Mouse (Mus musculus): ENCODE measurements around the gene Mettl7a1. TPM values are rescaled to one million over a fixed set of nuclear protein-coding genes. Genes with fewer than 3 reads are reported as not detected.
"Not testable (repeated sequence)": the region's sequence is repeated elsewhere in the genome, so short reads cannot be mapped to it uniquely, and the experiment has no call there.

Gene Mettl7a1
- polyA plus RNA-seq, 1 experiment from 2014 or later, result 3.5 TPM

- Histone ChIP-seq H3K9ac (ENCODE audit: low read depth, low read length) (no peak overlapping the region), H3K9me3 (ENCODE audit: control insufficient read depth, low read length) (no peaks in the 10 kb centered on the region; the same call in 1 of the 2 replicates), H3K4me3 (ENCODE audit: low read length) (no peak overlapping the region), H3K4me1 (ENCODE audit: control insufficient read depth, insufficient read depth, low read depth, low read length) (no peaks in the 10 kb centered on the region), H3K4me2 (ENCODE audit: low read length) (no peak overlapping the region), H3K36me3 (ENCODE audit: control insufficient read depth, insufficient read depth, low read length) (no peaks in the 10 kb centered on the region), H3K27ac (ENCODE audit: low read depth, low read length) (no peak overlapping the region), H3K27me3 (replicated peaks; ENCODE audit: control insufficient read depth, insufficient read depth, low read length) (no peaks in the 10 kb centered on the region)
- no peak for ATAC-seq
- WGBS, result 15% methylated on average over 9 of the region's 9 CpGs
Measured at GRCm38 (mm10) chr15:100269776-100270175, 34.2 kb upstream of the Mettl7a1 start.

- not testable (repeated sequence) for H3K9me3 ChIP-seq (ENCODE audit: control insufficient read depth, low read length); H3K4me1 ChIP-seq (ENCODE audit: control insufficient read depth, insufficient read depth, low read depth, low read length); H3K36me3 ChIP-seq (ENCODE audit: control insufficient read depth, insufficient read depth, low read length); H3K4me2 ChIP-seq (ENCODE audit: low read length); ATAC-seq; H3K9ac ChIP-seq (ENCODE audit: low read depth, low read length); H3K27ac ChIP-seq (ENCODE audit: low read depth, low read length); H3K4me3 ChIP-seq (ENCODE audit: low read length); H3K27me3 ChIP-seq (replicated peaks; ENCODE audit: control insufficient read depth, insufficient read depth, low read length)
- WGBS, result 27% methylated on average over 7 of the region's 7 CpGs
Measured at GRCm38 (mm10) chr15:100270609-100271008, 33.3 kb upstream of the Mettl7a1 start.

GRCm38 (mm10) chr15:100271411-100271810 is 32.5 kb upstream of the Mettl7a1 start:
- 62% methylated on average over 14 of the region's 14 CpGs for WGBS
- no peaks in the 10 kb centered on the region for H3K36me3 ChIP-seq (ENCODE audit: control insufficient read depth, insufficient read depth, low read length)
- no peaks in the 10 kb centered on the region for H3K27me3 ChIP-seq (replicated peaks; ENCODE audit: control insufficient read depth, insufficient read depth, low read length)
- no peak for ATAC-seq
- no peaks in the 10 kb centered on the region for H3K4me1 ChIP-seq (ENCODE audit: control insufficient read depth, insufficient read depth, low read depth, low read length)
- H3K27ac ChIP-seq (ENCODE audit: low read depth, low read length), result no peak overlapping the region
- H3K4me3 ChIP-seq (ENCODE audit: low read length), result no peak overlapping the region
- no peak overlapping the region for H3K4me2 ChIP-seq (ENCODE audit: low read length)
- no peak overlapping the region for H3K9ac ChIP-seq (ENCODE audit: low read depth, low read length)
- no peaks in the 10 kb centered on the region; the same call in 1 of the 2 replicates for H3K9me3 ChIP-seq (ENCODE audit: control insufficient read depth, low read length)

- H3K9ac ChIP-seq (ENCODE audit: low read depth, low read length); H3K4me2 ChIP-seq (ENCODE audit: low read length); H3K36me3 ChIP-seq (ENCODE audit: control insufficient read depth, insufficient read depth, low read length); H3K27me3 ChIP-seq (replicated peaks; ENCODE audit: control insufficient read depth, insufficient read depth, low read length); ATAC-seq; H3K9me3 ChIP-seq (ENCODE audit: control insufficient read depth, low read length); H3K4me3 ChIP-seq (ENCODE audit: low read length); H3K27ac ChIP-seq (ENCODE audit: low read depth, low read length); H3K4me1 ChIP-seq (ENCODE audit: control insufficient read depth, insufficient read depth, low read depth, low read length): not testable (repeated sequence)
- WGBS, result 82% methylated on average over 4 of the region's 4 CpGs
Measured at GRCm38 (mm10) chr15:100273791-100274308, 30.1 kb upstream of the Mettl7a1 start.

GRCm38 (mm10) chr15:100274790-100275559 is 29.0 kb upstream of the Mettl7a1 start:
- ATAC-seq, result no peak
- Histone ChIP-seq H3K4me1 (ENCODE audit: control insufficient read depth, insufficient read depth, low read depth, low read length) (no peaks in the 10 kb centered on the region), H3K9ac (ENCODE audit: low read depth, low read length) (no peak overlapping the region), H3K36me3 (ENCODE audit: control insufficient read depth, insufficient read depth, low read length) (no peaks in the 10 kb centered on the region), H3K4me3 (ENCODE audit: low read length) (no peak overlapping the region), H3K27ac (ENCODE audit: low read depth, low read length) (no peak overlapping the region), H3K9me3 (ENCODE audit: control insufficient read depth, low read length) (no peaks in the 10 kb centered on the region; the same call in 1 of the 2 replicates), H3K4me2 (ENCODE audit: low read length) (no peak overlapping the region), H3K27me3 (replicated peaks; ENCODE audit: control insufficient read depth, insufficient read depth, low read length) (no peaks in the 10 kb centered on the region)
- 87% methylated on average over 7 of the region's 7 CpGs for WGBS

- Histone ChIP-seq H3K27ac (ENCODE audit: low read depth, low read length) (no peak overlapping the region), H3K36me3 (ENCODE audit: control insufficient read depth, insufficient read depth, low read length) (no peaks in the 10 kb centered on the region), H3K27me3 (replicated peaks; ENCODE audit: control insufficient read depth, insufficient read depth, low read length) (no peaks in the 10 kb centered on the region), H3K9ac (ENCODE audit: low read depth, low read length) (no peak overlapping the region), H3K4me1 (ENCODE audit: control insufficient read depth, insufficient read depth, low read depth, low read length) (no peaks in the 10 kb centered on the region), H3K9me3 (ENCODE audit: control insufficient read depth, low read length) (no peaks in the 10 kb centered on the region; the same call in 1 of the 2 replicates), H3K4me3 (ENCODE audit: low read length) (no peak overlapping the region), H3K4me2 (ENCODE audit: low read length) (no peak overlapping the region)
- WGBS, result 97% methylated on average over 4 of the region's 4 CpGs
- no peak for ATAC-seq
Measured at GRCm38 (mm10) chr15:100276403-100276802, 27.5 kb upstream of the Mettl7a1 start.

GRCm38 (mm10) chr15:100277586-100277985 is 26.4 kb upstream of the Mettl7a1 start:
- Histone ChIP-seq H3K36me3 (ENCODE audit: control insufficient read depth, insufficient read depth, low read length) (no peaks in the 10 kb centered on the region), H3K4me2 (ENCODE audit: low read length) (no peak overlapping the region), H3K4me3 (ENCODE audit: low read length) (no peak overlapping the region), H3K9ac (ENCODE audit: low read depth, low read length) (no peak overlapping the region), H3K4me1 (ENCODE audit: control insufficient read depth, insufficient read depth, low read depth, low read length) (no peaks in the 10 kb centered on the region), H3K27me3 (replicated peaks; ENCODE audit: control insufficient read depth, insufficient read depth, low read length) (no peaks in the 10 kb centered on the region), H3K27ac (ENCODE audit: low read depth, low read length) (no peak overlapping the region), H3K9me3 (ENCODE audit: control insufficient read depth, low read length) (no peaks in the 10 kb centered on the region; the same call in 1 of the 2 replicates)
- WGBS, result 86% methylated on average over 3 of the region's 3 CpGs
- no peak for ATAC-seq

GRCm38 (mm10) chr15:100280626-100281025 is 23.3 kb upstream of the Mettl7a1 start, which contains the start of gene Tmprss12:
TSS of gene Tmprss12 (plus strand) at chr15:100280837.
- H3K9ac ChIP-seq (ENCODE audit: low read depth, low read length), result no peak within 1 kb of the TSS
- no peaks in the 10 kb centered on the region for H3K27me3 ChIP-seq (replicated peaks; ENCODE audit: control insufficient read depth, insufficient read depth, low read length)
- WGBS, result 98% methylated on average over 20 of the region's 20 CpGs
- no peaks in the 10 kb centered on the region for H3K4me1 ChIP-seq (ENCODE audit: control insufficient read depth, insufficient read depth, low read depth, low read length)
- no peak within 1 kb of the TSS for H3K4me3 ChIP-seq (ENCODE audit: low read length)
- H3K4me2 ChIP-seq (ENCODE audit: low read length), result no peak within 1 kb of the TSS
- H3K27ac ChIP-seq (ENCODE audit: low read depth, low read length), result no peak within 1 kb of the TSS
- no peak for ATAC-seq
- no peaks in the 10 kb centered on the region for H3K9me3 ChIP-seq (ENCODE audit: control insufficient read depth, low read length)
- no peaks in the 10 kb centered on the region for H3K36me3 ChIP-seq (ENCODE audit: control insufficient read depth, insufficient read depth, low read length)

- Histone ChIP-seq H3K4me1 (ENCODE audit: control insufficient read depth, insufficient read depth, low read depth, low read length) (no peaks in the 10 kb centered on the region), H3K4me3 (ENCODE audit: low read length) (no peak overlapping the region), H3K9ac (ENCODE audit: low read depth, low read length) (no peak overlapping the region), H3K36me3 (ENCODE audit: control insufficient read depth, insufficient read depth, low read length) (no peaks in the 10 kb centered on the region), H3K4me2 (ENCODE audit: low read length) (no peak overlapping the region), H3K9me3 (ENCODE audit: control insufficient read depth, low read length) (no peaks in the 10 kb centered on the region), H3K27ac (ENCODE audit: low read depth, low read length) (no peak overlapping the region), H3K27me3 (replicated peaks; ENCODE audit: control insufficient read depth, insufficient read depth, low read length) (no peaks in the 10 kb centered on the region)
- ATAC-seq, result no peak
- WGBS, result 96% methylated on average over 6 of the region's 6 CpGs
Measured at GRCm38 (mm10) chr15:100288980-100289379, 15.0 kb upstream of the Mettl7a1 start.
